Mouse (Mus musculus): ENCODE data around the gene Il31ra. TPM values are rescaled to one million over a fixed set of nuclear protein-coding genes. Genes with fewer than 3 reads are reported as not detected.

The Il31ra gene
- total RNA-seq, 2 experiments from 2014 or later: 0.21 to 0.41 TPM

- Histone ChIP-seq H3K4me3 (no peak overlapping the region), H3K27ac (no peak overlapping the region)
- TF ChIP-seq CTCF (IDR thresholded peaks at IDR 0.05): no peak
- DNase-seq (ENCODE audit: extremely low spot score in 1 of 2, low spot score in 2 of 2): no peak
- intact Hi-C loops (cut with DNase I): loop anchor here (10.0 kb wide), 1 partner anchor 716 kb away; no protein-coding TSS in a partner anchor
Observed at GRCm38 (mm10) chr13:112500466-112500865, 93.7 kb downstream of the Il31ra start.

- no peak overlapping the region for H3K27ac ChIP-seq
- intact Hi-C loops (cut with DNase I): loop anchor here (10.0 kb wide), 1 partner anchor 715 kb away; no protein-coding TSS in a partner anchor
- H3K4me3 ChIP-seq: no peak overlapping the region
- DNase-seq (ENCODE audit: extremely low spot score in 1 of 2, low spot score in 2 of 2): no peak
- no peak for TF ChIP-seq CTCF (IDR thresholded peaks at IDR 0.05)
Observed at GRCm38 (mm10) chr13:112500027-112500426, 94.1 kb downstream of the Il31ra start.

GRCm38 (mm10) chr13:112494590-112494989 is 99.6 kb downstream of the Il31ra start:
- Histone ChIP-seq H3K27ac (no peak overlapping the region), H3K4me3 (no peak overlapping the region)
- intact Hi-C loops (cut with DNase I): no loop called here
- DNase-seq (ENCODE audit: extremely low spot score in 1 of 2, low spot score in 2 of 2): no peak
- TF ChIP-seq CTCF (IDR thresholded peaks at IDR 0.05): no peak

DNA sequence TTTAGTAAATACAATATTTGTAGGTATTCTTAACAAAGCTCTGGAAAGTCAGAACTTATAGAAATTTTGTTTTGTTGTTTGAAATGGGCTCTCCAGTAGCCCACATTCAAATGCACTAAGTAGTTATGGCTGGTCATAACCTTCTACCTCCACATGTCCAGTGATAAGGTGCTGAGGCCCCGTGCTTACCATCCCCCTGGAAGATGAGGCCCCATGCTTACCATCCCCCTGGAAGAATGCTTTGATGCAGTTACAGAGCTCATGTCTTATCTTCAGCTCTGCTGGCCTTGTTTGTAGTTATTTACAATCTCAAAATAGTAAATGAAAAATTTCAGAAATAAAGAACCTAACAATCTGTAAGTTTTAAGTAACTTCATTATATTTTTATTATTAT is 101.9 kb downstream of the Il31ra start:
- DNase-seq (ENCODE audit: extremely low spot score in 1 of 2, low spot score in 2 of 2): no peak
- H3K4me3 ChIP-seq: no peak overlapping the region
- no peak for TF ChIP-seq CTCF (IDR thresholded peaks at IDR 0.05)
- H3K27ac ChIP-seq: no peak overlapping the region
- intact Hi-C loops (cut with DNase I): no loop called here

DNA sequence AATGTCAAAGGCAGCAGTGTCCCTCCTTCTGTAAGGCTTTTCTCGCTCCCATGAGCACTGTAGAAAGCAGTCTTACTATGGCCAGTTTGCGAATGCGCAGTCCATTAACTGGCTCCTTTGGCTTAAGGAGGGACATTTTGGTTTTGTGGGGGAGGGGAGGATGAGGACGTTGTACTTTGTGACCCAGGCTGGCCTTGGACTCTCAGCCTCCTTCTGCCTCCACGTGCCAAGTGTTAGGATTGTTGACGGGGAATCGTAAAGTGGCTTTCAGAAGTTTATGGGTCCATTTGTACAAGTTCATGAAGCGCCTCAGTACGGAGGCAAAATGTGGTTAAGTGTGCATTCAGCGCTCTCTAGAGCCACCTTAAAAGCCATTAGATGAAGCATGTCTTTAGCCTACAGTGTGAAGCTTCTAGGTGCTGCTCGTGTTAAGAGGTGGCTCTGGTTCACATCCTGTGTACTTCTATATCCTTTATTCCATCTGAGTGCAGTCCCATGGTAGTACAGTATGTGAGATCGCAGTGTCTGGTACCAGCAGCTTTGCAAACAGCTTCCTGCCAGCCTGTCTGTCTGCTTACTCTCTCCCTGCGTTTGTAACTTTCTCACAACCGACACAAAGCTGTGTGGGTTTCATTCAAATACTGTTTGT is 102.4 kb downstream of the Il31ra start:
- TF ChIP-seq CTCF (IDR thresholded peaks at IDR 0.05): no peak
- no peak for DNase-seq (ENCODE audit: extremely low spot score in 1 of 2, low spot score in 2 of 2)
- Histone ChIP-seq H3K27ac (no peak overlapping the region), H3K4me3 (no peak overlapping the region)
- intact Hi-C loops (cut with DNase I): no loop called here

- Histone ChIP-seq H3K27ac (no peak overlapping the region), H3K4me3 (no peak overlapping the region)
- no peak for DNase-seq (ENCODE audit: extremely low spot score in 1 of 2, low spot score in 2 of 2)
- no peak for TF ChIP-seq CTCF (IDR thresholded peaks at IDR 0.05)
- intact Hi-C loops (cut with DNase I): no loop called here
Observed at GRCm38 (mm10) chr13:112490036-112490435, 104.1 kb downstream of the Il31ra start.

DNA sequence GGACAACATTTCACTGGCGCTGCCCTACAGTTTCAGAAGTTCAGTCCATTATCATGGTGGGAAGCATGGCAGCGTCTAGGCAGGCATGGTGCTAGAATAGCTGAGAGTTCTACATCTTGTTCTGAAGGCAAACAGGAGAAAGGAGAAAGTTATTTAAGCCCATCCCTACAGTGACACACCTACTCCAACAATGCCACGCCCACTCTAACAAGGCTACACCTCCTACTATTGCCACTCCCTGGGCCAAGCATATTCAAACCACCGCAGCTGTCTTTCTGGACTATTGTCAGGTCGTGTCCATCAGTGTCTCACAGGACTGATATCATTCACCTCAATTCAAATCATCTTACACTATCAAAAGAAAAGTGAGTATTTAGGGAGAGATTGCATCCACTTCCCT is 107.5 kb downstream of the Il31ra start:
- Histone ChIP-seq H3K27ac (no peak overlapping the region), H3K4me3 (no peak overlapping the region)
- no peak for DNase-seq (ENCODE audit: extremely low spot score in 1 of 2, low spot score in 2 of 2)
- intact Hi-C loops (cut with DNase I): no loop called here
- no peak for TF ChIP-seq CTCF (IDR thresholded peaks at IDR 0.05)

GRCm38 (mm10) chr13:112486236-112486635 is 107.9 kb downstream of the Il31ra start:
- intact Hi-C loops (cut with DNase I): no loop called here
- TF ChIP-seq CTCF (IDR thresholded peaks at IDR 0.05): no peak
- DNase-seq (ENCODE audit: extremely low spot score in 1 of 2, low spot score in 2 of 2): no peak
- Histone ChIP-seq H3K4me3 (no peak overlapping the region), H3K27ac (no peak overlapping the region)

DNA sequence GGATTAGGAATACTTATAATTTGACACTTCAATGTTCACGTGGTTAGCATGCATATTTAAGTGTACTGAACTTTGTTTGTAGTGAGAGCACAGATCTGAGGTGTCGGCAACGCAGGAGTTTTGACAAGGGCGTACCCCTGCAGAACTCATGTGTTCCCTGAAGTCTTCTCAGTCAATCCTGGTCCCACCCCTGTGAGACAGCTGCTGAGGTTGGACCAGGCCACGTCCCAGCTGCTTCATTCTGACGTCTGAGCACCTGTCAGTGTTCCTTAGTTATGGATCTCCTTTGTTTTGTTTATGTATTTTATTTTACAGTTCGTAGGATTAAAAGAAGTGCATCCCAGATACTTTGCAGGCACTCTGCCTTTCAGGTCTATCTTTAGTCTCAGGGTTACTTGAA is 111.1 kb downstream of the Il31ra start:
- Histone ChIP-seq H3K4me3 (no peak overlapping the region), H3K27ac (no peak overlapping the region)
- TF ChIP-seq CTCF (IDR thresholded peaks at IDR 0.05): no peak
- intact Hi-C loops (cut with DNase I): no loop called here
- no peak for DNase-seq (ENCODE audit: extremely low spot score in 1 of 2, low spot score in 2 of 2)

DNA sequence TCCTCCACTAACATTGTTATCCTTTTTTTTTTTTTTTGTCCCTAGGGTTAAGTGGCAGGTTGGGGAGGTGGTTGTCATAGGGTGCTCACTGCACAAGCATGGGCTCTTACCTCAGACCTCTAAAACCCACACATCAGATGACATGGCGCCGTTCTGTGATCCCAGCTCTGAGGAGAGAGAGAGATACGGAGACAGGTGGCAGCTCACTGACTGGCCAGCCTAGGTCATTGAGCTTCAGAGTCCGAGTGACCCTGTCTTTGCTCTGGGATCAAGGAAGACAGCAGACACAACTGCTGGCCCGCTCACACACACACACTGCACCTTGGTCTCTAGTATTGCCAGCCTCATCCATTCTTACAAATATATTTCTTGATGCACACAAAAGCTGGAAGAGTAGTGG is 111.6 kb downstream of the Il31ra start:
- TF ChIP-seq CTCF (IDR thresholded peaks at IDR 0.05): no peak
- no peak for DNase-seq (ENCODE audit: extremely low spot score in 1 of 2, low spot score in 2 of 2)
- Histone ChIP-seq H3K4me3 (no peak overlapping the region), H3K27ac (no peak overlapping the region)
- intact Hi-C loops (cut with DNase I): no loop called here

DNA sequence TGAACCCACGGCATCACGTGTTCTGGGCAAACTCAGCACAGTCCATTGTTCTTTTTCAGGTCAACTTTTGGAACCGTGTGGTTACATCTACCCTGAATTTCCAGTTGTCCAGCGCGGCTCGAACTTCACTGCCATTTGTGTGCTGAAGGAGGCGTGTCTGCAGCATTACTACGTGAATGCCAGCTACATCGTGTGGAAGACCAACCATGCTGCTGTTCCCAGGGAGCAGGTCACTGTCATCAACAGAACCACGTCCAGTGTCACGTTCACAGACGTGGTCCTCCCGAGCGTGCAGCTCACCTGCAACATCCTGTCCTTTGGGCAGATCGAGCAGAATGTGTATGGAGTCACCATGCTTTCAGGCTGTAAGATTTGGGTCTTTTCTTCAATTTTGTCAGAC is 114.2 kb downstream of the Il31ra start:
- intact Hi-C loops (cut with DNase I): no loop called here
- Histone ChIP-seq H3K27ac (no peak overlapping the region), H3K4me3 (no peak overlapping the region)
- DNase-seq (ENCODE audit: extremely low spot score in 1 of 2, low spot score in 2 of 2): no peak
- no peak for TF ChIP-seq CTCF (IDR thresholded peaks at IDR 0.05)

- TF ChIP-seq CTCF (IDR thresholded peaks at IDR 0.05): no peak
Observed at GRCm38 (mm10) chr13:112479032-112479431, 115.1 kb downstream of the Il31ra start.

More at GRCm38 (mm10) chr13:112479032-112479431, 115.1 kb downstream of the Il31ra start:
- no peak for DNase-seq (ENCODE audit: extremely low spot score in 1 of 2, low spot score in 2 of 2)
- intact Hi-C loops (cut with DNase I): no loop called here
- H3K4me3 ChIP-seq: no peak overlapping the region
- no peak overlapping the region for H3K27ac ChIP-seq
